Mouse (Mus musculus) lung, adult 10 weeks (tissue): ENCODE data around the gene Rufy2. TPM values are rescaled to one million over a fixed set of nuclear protein-coding genes. Genes with fewer than 3 reads are reported as not detected.

ENCODE experiments used
- polyA plus RNA-seq: library from polyadenylated mRNA; stranded (reverse); fragments of 350-450 nt; fragmentation: Illumina TruSeq; extraction: RNeasy Lipid Tissue Mini Kit (QIAGEN cat#74804); gene quantifications from one replicate; pipeline ENCODE4 v1.2.3, GENCODE M21; 2014; ENCODE audit warnings: low read depth, low replicate concordance; ENCODE audit not compliant: insufficient read depth

Gene Rufy2
- polyA plus RNA-seq = 3.8 TPM

GRCm38 (mm10) chr10:62980039-62980954 lies at the start of gene Rufy2:
TSS of gene Rufy2 (plus strand) at chr10:62980223.

GRCm38 (mm10) chr10:62946738-62947471 lies 33.1 kb upstream of the Rufy2 start, which contains the start of gene Dna2:
TSS of gene Dna2 (plus strand) at chr10:62947026.

GRCm38 (mm10) chr10:63023749-63024579 lies 43.9 kb downstream of the Rufy2 start, which contains the start of the genes Hnrnph3 and Pbld2:
TSS of gene Hnrnph3 (minus strand) at chr10:63024217.
TSS of gene Pbld2 (plus strand) at chr10:63024315.

GRCm38 (mm10) chr10:63059862-63060261 lies 79.8 kb downstream of the Rufy2 start, which contains the start of gene Pbld1:
TSS of gene Pbld1 (plus strand) at chr10:63060162.

Other genes starting within 250 kb of the Rufy2 start
- 14.0 TPM for gene Ccar1, start 187.9 kb upstream of the Rufy2 start, polyA plus RNA-seq
- 0.30 TPM for gene Tet1, start 71.2 kb upstream of the Rufy2 start, polyA plus RNA-seq
- 11.1 TPM for gene Slc25a16, start 59.6 kb upstream of the Rufy2 start, polyA plus RNA-seq
- gene Dna2, start 33.2 kb upstream of the Rufy2 start, polyA plus RNA-seq = 1.9 TPM
- 41.0 TPM for gene Hnrnph3, start 44.0 kb downstream of the Rufy2 start, polyA plus RNA-seq
- gene Pbld2, start 44.1 kb downstream of the Rufy2 start, polyA plus RNA-seq = 1.7 TPM
- 3.7 TPM for gene Pbld1, start 79.9 kb downstream of the Rufy2 start, polyA plus RNA-seq
- not detected for gene Atoh7, start 119.4 kb downstream of the Rufy2 start, polyA plus RNA-seq
- 0.37 TPM for gene Mypn, start 223.7 kb downstream of the Rufy2 start, polyA plus RNA-seq